Mouse (Mus musculus): ENCODE measurements around the gene Dnm3.

DNA sequence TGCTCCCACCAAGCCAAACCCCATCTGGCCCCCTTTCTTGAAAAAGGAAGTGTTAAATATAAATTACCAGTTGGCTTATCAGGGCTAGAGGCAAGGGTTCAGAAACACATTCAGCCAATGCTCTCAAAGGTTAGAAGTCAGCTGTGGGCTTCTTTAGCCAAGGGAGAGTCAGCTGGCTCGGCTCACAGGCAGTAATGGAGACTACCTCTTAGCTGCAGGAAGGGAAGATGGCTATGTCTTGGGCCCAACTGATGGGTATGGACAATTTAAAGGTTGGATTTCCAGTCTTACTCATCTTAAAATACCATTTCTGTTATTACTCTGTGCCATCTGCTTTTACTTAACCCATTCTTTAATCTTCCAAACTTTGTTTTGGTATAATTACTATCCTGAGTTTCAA lies 317.1 kb downstream of the Dnm3 start:
- TF ChIP-seq CTCF (IDR thresholded peaks at IDR 0.05; ENCODE audit: extremely low read depth, insufficient read length, insufficient replicate concordance, low read depth, low read length) (no peak), POLR2A (IDR thresholded peaks at IDR 0.05; ENCODE audit: low read depth, low read length) (no peak)

Data from small intestine, adult 2 months (tissue).